Mouse (Mus musculus) right cerebral cortex, adult 18-20 months (tissue): Measurements from ENCODE around the gene Scn11a.

Experiments
- DNase-seq: peaks from one replicate; pipeline ENCODE4 v3.0.0; 2022; ENCODE audit warnings: mixed read lengths

Gene Scn11a

GRCm38 (mm10) chr9:119825297-119825696 is at the start of gene Scn11a:
Scn11a (minus strand) TSS chr9:119825456.
- DNase-seq = no peak

- DNase-seq = no peak
Measured at GRCm38 (mm10) chr9:119854170-119854569, 28.9 kb upstream of the Scn11a start.

GRCm38 (mm10) chr9:119853071-119853846 is 28.0 kb upstream of the Scn11a start:
- no peak for DNase-seq

GRCm38 (mm10) chr9:119852347-119853030 is 27.2 kb upstream of the Scn11a start:
- no peak for DNase-seq

GRCm38 (mm10) chr9:119849214-119849613 is 24.0 kb upstream of the Scn11a start:
- DNase-seq = no peak

- no peak for DNase-seq
Measured at GRCm38 (mm10) chr9:119848671-119849070, 23.4 kb upstream of the Scn11a start.

GRCm38 (mm10) chr9:119847187-119847586 is 21.9 kb upstream of the Scn11a start:
- DNase-seq = no peak

- DNase-seq = no peak
Measured at GRCm38 (mm10) chr9:119844724-119845123, 19.5 kb upstream of the Scn11a start.

- DNase-seq = no peak
Measured at GRCm38 (mm10) chr9:119843549-119843948, 18.3 kb upstream of the Scn11a start.

GRCm38 (mm10) chr9:119842541-119843169 is 17.4 kb upstream of the Scn11a start:
- no peak for DNase-seq

- DNase-seq = no peak
Measured at GRCm38 (mm10) chr9:119842091-119842490, 16.8 kb upstream of the Scn11a start.

GRCm38 (mm10) chr9:119841159-119841558 is 15.9 kb upstream of the Scn11a start:
- no peak for DNase-seq

- no peak for DNase-seq
Measured at GRCm38 (mm10) chr9:119835581-119836125, 10.4 kb upstream of the Scn11a start.

GRCm38 (mm10) chr9:119831001-119831400 is 5.7 kb upstream of the Scn11a start:
- DNase-seq = no peak

GRCm38 (mm10) chr9:119823722-119824121 is 1.5 kb downstream of the Scn11a start:
- DNase-seq = no peak

- DNase-seq = no peak
Measured at GRCm38 (mm10) chr9:119813631-119814030, 11.6 kb downstream of the Scn11a start.

GRCm38 (mm10) chr9:119806491-119806890 is 18.8 kb downstream of the Scn11a start:
- no peak for DNase-seq

GRCm38 (mm10) chr9:119804501-119804847 is 20.8 kb downstream of the Scn11a start:
- DNase-seq = no peak

- no peak for DNase-seq
Measured at GRCm38 (mm10) chr9:119803845-119804500, 21.3 kb downstream of the Scn11a start.

- DNase-seq = no peak
Measured at GRCm38 (mm10) chr9:119803169-119803827, 22.0 kb downstream of the Scn11a start.

GRCm38 (mm10) chr9:119801460-119801859 is 23.8 kb downstream of the Scn11a start:
- DNase-seq = no peak

- DNase-seq = peak; percentile 15
Measured at GRCm38 (mm10) chr9:119796791-119797190, 28.5 kb downstream of the Scn11a start.
